Mouse (Mus musculus) layer of hippocampus, postnatal 25 days (tissue): ENCODE results near the gene Aco1. TPM values are rescaled to one million over a fixed set of nuclear protein-coding genes. Genes with fewer than 3 reads are reported as not detected.

Experiments used
- DNase-seq, 2 experiments: peaks; one replicate each; pipeline ENCODE4 v3.0.0; 2022; ENCODE audit warnings: mixed read lengths in 2 of 2, low spot score in 1 of 2; ENCODE audit errors: extremely low spot score in 1 of 2
- total RNA-seq, 2 experiments: library from RNA; stranded (reverse); gene quantifications; 2 replicates each; pipeline ENCODE4 v1.2.3; 2021

The Aco1 gene
- total RNA-seq, 2 experiments from 2014 or later = 30.9 to 34.8 TPM

- no peak for DNase-seq
Observed at GRCm38 (mm10) chr4:40243006-40243405, 100.1 kb downstream of the Aco1 start.

DNA sequence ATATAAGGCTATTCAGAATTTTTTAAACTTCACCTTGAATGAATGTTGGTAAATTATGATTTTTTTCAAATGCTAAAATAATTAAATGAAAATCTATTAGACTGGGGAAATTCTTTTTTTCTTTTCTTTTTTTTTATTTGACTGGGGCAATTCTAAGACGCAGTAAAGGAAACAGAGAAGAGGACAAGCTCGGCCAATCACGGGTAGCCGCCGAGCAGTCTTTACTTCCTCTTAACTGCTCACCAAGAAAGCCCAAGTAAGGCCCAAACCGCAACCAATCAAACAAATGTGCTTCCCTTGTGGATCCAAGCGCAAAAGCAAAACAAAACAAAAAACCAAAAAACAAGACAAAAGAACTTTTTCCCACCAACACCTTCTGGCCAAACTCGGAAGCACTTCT, 101.2 kb downstream of the Aco1 start:
- no peak for DNase-seq

Other genes with a start within 250 kb of the Aco1 start
- gene Ddx58, start 96.7 kb downstream of the Aco1 start, total RNA-seq = 1 to 10 TPM; 3.2 to 3.6 TPM
- gene Smim27, start 126.5 kb downstream of the Aco1 start, total RNA-seq = 10 to 100 TPM; 13.8 to 16.3 TPM
- gene Topors, start 126.8 kb downstream of the Aco1 start, total RNA-seq = 10 to 100 TPM; 19.2 to 20.4 TPM
- gene Ndufb6, start 136.3 kb downstream of the Aco1 start, total RNA-seq = 100 to 1,000 TPM; 166 to 192 TPM